ENCODE assay signal across 8 mouse cellular contexts in the genomic region with DNA sequence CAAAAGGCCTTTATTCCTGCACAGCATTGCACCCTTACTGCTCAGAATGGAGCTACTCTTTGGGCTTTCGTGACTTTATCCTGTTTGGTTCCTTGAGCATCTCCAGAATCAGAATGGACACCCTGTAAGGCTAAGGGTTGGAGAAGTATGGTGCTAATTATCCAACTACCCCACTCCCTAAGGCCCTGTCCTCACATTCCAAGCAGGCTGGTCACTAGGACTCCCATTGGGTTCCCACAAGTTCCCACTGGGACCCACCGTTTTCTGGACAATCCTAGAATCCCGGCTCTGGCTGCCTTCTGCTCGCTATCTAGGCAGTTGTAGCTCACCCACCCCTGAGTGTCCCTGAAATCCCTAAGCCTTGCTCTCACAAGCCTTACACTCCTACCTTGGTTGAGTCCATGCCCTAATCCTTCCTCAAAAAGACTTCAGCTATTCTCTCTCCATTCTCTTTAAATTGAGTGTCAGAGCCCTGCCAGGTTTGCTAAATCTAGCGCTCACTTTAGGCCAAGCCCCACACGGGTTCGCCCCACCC.
DNase-seq lines count a peak whose midpoint lies in the region; ATAC-seq and TF ChIP-seq lines count a peak whose summit lies in the region.

No protein-coding gene starts in this region.

- H3K4me3 ChIP-seq in heart, embryonic 10.5 days, result peak overlapping the region; percentile 47
- peak overlapping the region; percentile 50 for H3K4me3 ChIP-seq in E14TG2a.4 (replicated peaks; ENCODE audit: low read length)
- no peak overlapping the region for H3K4me3 ChIP-seq in embryonic fibroblast, embryonic 13.5 days (ENCODE audit: insufficient read depth, low read length)
- H3K4me3 ChIP-seq in limb, embryonic 13.5 days, result no peak overlapping the region

- no peak overlapping the region for H3K9ac ChIP-seq in limb, embryonic 13.5 days

- H3K9me3 ChIP-seq in heart, embryonic 10.5 days, result no peaks in the 10 kb centered on the region
- H3K9me3 ChIP-seq in E14TG2a.4 (ENCODE audit: low read length), result no peaks in the 10 kb centered on the region
- no peaks in the 10 kb centered on the region for H3K9me3 ChIP-seq in limb, embryonic 13.5 days

- 21% methylated on average over 7 of the region's 7 CpGs for WGBS in heart, embryonic 10.5 days
- 12% methylated on average over 7 of the region's 7 CpGs for WGBS in limb, embryonic 13.5 days

- ATAC-seq in limb, embryonic 13.5 days (ENCODE audit: low FRiP score, low read depth), result no peak; the same call in 1 of the 2 replicates

- peaks cover 37% of the 10 kb centered on the region for H3K4me1 ChIP-seq in heart, embryonic 10.5 days
- H3K4me1 ChIP-seq in E14TG2a.4 (replicated peaks; ENCODE audit: low read depth, low read length), result peaks cover 27% of the 10 kb centered on the region
- peaks cover 29% of the 10 kb centered on the region for H3K4me1 ChIP-seq in embryonic fibroblast, embryonic 13.5 days (ENCODE audit: control insufficient read depth, insufficient read depth, low read length)
- H3K4me1 ChIP-seq in limb, embryonic 13.5 days, result peaks cover 54% of the 10 kb centered on the region

- no peaks in the 10 kb centered on the region for H3K27me3 ChIP-seq in heart, embryonic 10.5 days (ENCODE audit: insufficient read depth, poor library complexity, severe bottlenecking)
- no peaks in the 10 kb centered on the region; the same call in 1 of the 2 replicates for H3K27me3 ChIP-seq in E14TG2a.4 (ENCODE audit: insufficient read depth, low read length)
- no peaks in the 10 kb centered on the region for H3K27me3 ChIP-seq in limb, embryonic 13.5 days

- TF ChIP-seq CTCF in E14TG2a.4 (conservative IDR thresholded peaks at IDR 0.05; ENCODE audit: low read length), result no peak
- TF ChIP-seq CTCF in embryonic fibroblast, embryonic 13.5 days (IDR thresholded peaks at IDR 0.05; ENCODE audit: borderline replicate concordance, insufficient read depth, low read length), result no peak

- no peak for TF ChIP-seq POLR2A in embryonic fibroblast, embryonic 13.5 days (IDR thresholded peaks at IDR 0.05; ENCODE audit: low read depth, low read length)

- intact Hi-C loops in gastrocnemius, postnatal 36 days (cut with DNase I), result no loop called here

- H3K36me3 ChIP-seq in heart, embryonic 10.5 days, result no peaks in the 10 kb centered on the region
- no peaks in the 10 kb centered on the region for H3K36me3 ChIP-seq in E14TG2a.4 (ENCODE audit: insufficient read depth, low read length)
- H3K36me3 ChIP-seq in limb, embryonic 13.5 days, result no peaks in the 10 kb centered on the region

- peak overlapping the region; percentile 79 for H3K27ac ChIP-seq in heart, embryonic 10.5 days
- H3K27ac ChIP-seq in embryonic fibroblast, embryonic 13.5 days (ENCODE audit: insufficient read depth, low read length), result peak overlapping the region; percentile 16; the same call in 1 of the 2 replicates
- peak overlapping the region; percentile 92 for H3K27ac ChIP-seq in limb, embryonic 13.5 days

- DNase-seq in heart, embryonic 10.5 days (ENCODE audit: low spot score), result no peak
- no peak for DNase-seq in heart, adult 8-10 months (ENCODE audit: low spot score)
- DNase-seq in B cell, adult 2 months, result no peak
- DNase-seq in embryo, embryonic 11 days, result no peak
- no peak for DNase-seq in gastrocnemius, postnatal 36 days

- H3K4me2 ChIP-seq in limb, embryonic 13.5 days (replicated peaks), result peak overlapping the region; percentile 52

Comparison
In these comparisons a context has a peak if more than half of its experiments do, and no peak if none do; other contexts are left out.
1. H3K27ac ChIP-seq: peak in every context shown above with its lines; median percentile 92 in limb, embryonic 13.5 days; 79 in heart, embryonic 10.5 days; 16 in embryonic fibroblast, embryonic 13.5 days.
2. H3K4me3 ChIP-seq: peak in heart, embryonic 10.5 days (single experiment) and E14TG2a.4 (single experiment); none in embryonic fibroblast, embryonic 13.5 days (single experiment) and limb, embryonic 13.5 days (single experiment).